Mouse (Mus musculus): ENCODE data around the gene Ano6. TPM values are rescaled to one million over a fixed set of nuclear protein-coding genes. Genes with fewer than 3 reads are reported as not detected.

Ano6 gene
- 17.7 and 27.8 TPM in 2 replicates for polyA plus RNA-seq (2014; fragmentation: Nextera tagmentation; extraction: Ambion mirVana)

GRCm38 (mm10) chr15:95790529-95791071 lies at the start of gene Ano6:
Ano6 (plus strand) TSS chr15:95790843.
- Histone ChIP-seq H3K4me3 (replicated peaks; ENCODE audit: low read depth, low read length) (peak within 1 kb of the TSS; percentile 86), H3K9me3 (ENCODE audit: control insufficient read depth, low read length) (no peaks in the 10 kb centered on the region), H3K9ac (replicated peaks; ENCODE audit: low read length) (peak within 1 kb of the TSS; percentile 84), H3K4me1 (ENCODE audit: control insufficient read depth, insufficient read depth, low read length) (peaks cover 7% of the 10 kb centered on the region; the same call in 1 of the 2 replicates), H3K36me3 (ENCODE audit: control insufficient read depth, insufficient read depth, low read length) (no peaks in the 10 kb centered on the region), H3K27me3 (ENCODE audit: control insufficient read depth, insufficient read depth, low read length) (peaks cover 4% of the 10 kb centered on the region; the same call in 1 of the 2 replicates), H3K27ac (replicated peaks; ENCODE audit: low read depth, low read length) (peak within 1 kb of the TSS; percentile 87), H3K4me2 (ENCODE audit: low read length) (peak within 1 kb of the TSS; percentile 81)
- peak; percentile 96 for ATAC-seq (ENCODE audit: low FRiP score, low TSS enrichment)
- DNase-seq, result peak; percentile 97
- under 1% methylated on average over 51 of the region's 51 CpGs for WGBS

- ATAC-seq (ENCODE audit: low FRiP score, low TSS enrichment) (no peak), DNase-seq (no peak)
- H3K4me3 ChIP-seq (replicated peaks; ENCODE audit: low read depth, low read length), result no peak overlapping the region
- no peaks in the 10 kb centered on the region for H3K27me3 ChIP-seq (ENCODE audit: control insufficient read depth, insufficient read depth, low read length)
- H3K36me3 ChIP-seq (ENCODE audit: control insufficient read depth, insufficient read depth, low read length), result no peaks in the 10 kb centered on the region
- no peak overlapping the region for H3K4me2 ChIP-seq (ENCODE audit: low read length)
- no peak overlapping the region for H3K27ac ChIP-seq (replicated peaks; ENCODE audit: low read depth, low read length)
- peaks cover 2% of the 10 kb centered on the region; the same call in 1 of the 2 replicates for H3K4me1 ChIP-seq (ENCODE audit: control insufficient read depth, insufficient read depth, low read length)
- no peak overlapping the region for H3K9ac ChIP-seq (replicated peaks; ENCODE audit: low read length)
- H3K9me3 ChIP-seq (ENCODE audit: control insufficient read depth, low read length), result no peaks in the 10 kb centered on the region
- WGBS, result 90% methylated on average over 6 of the region's 6 CpGs
Observed at GRCm38 (mm10) chr15:95742955-95743354, 47.7 kb upstream of the Ano6 start.

GRCm38 (mm10) chr15:95743856-95744255 lies 46.8 kb upstream of the Ano6 start:
- DNase-seq, result no peak
- ATAC-seq (ENCODE audit: low FRiP score, low TSS enrichment), result no peak
- WGBS, result 84% methylated on average over 2 of the region's 2 CpGs

GRCm38 (mm10) chr15:95745346-95746106 lies 45.1 kb upstream of the Ano6 start:
- ATAC-seq (ENCODE audit: low FRiP score, low TSS enrichment) (no peak), DNase-seq (no peak)
- WGBS, result 64% methylated on average over 11 of the region's 11 CpGs
- no peak overlapping the region for H3K4me2 ChIP-seq (ENCODE audit: low read length)
- H3K4me1 ChIP-seq (ENCODE audit: control insufficient read depth, insufficient read depth, low read length), result peaks cover 2% of the 10 kb centered on the region; the same call in 1 of the 2 replicates
- H3K27me3 ChIP-seq (ENCODE audit: control insufficient read depth, insufficient read depth, low read length), result no peaks in the 10 kb centered on the region
- no peak overlapping the region for H3K27ac ChIP-seq (replicated peaks; ENCODE audit: low read depth, low read length)
- no peak overlapping the region for H3K9ac ChIP-seq (replicated peaks; ENCODE audit: low read length)
- no peaks in the 10 kb centered on the region for H3K9me3 ChIP-seq (ENCODE audit: control insufficient read depth, low read length)
- H3K36me3 ChIP-seq (ENCODE audit: control insufficient read depth, insufficient read depth, low read length), result no peaks in the 10 kb centered on the region
- H3K4me3 ChIP-seq (replicated peaks; ENCODE audit: low read depth, low read length), result no peak overlapping the region

More at GRCm38 (mm10) chr15:95743856-95744255, 46.8 kb upstream of the Ano6 start:
- Histone ChIP-seq H3K4me2 (ENCODE audit: low read length) (no peak overlapping the region), H3K27ac (replicated peaks; ENCODE audit: low read depth, low read length) (no peak overlapping the region), H3K9ac (replicated peaks; ENCODE audit: low read length) (no peak overlapping the region), H3K36me3 (ENCODE audit: control insufficient read depth, insufficient read depth, low read length) (no peaks in the 10 kb centered on the region), H3K9me3 (ENCODE audit: control insufficient read depth, low read length) (no peaks in the 10 kb centered on the region), H3K4me1 (ENCODE audit: control insufficient read depth, insufficient read depth, low read length) (peaks cover 2% of the 10 kb centered on the region; the same call in 1 of the 2 replicates), H3K4me3 (replicated peaks; ENCODE audit: low read depth, low read length) (no peak overlapping the region), H3K27me3 (ENCODE audit: control insufficient read depth, insufficient read depth, low read length) (no peaks in the 10 kb centered on the region)

- ATAC-seq (ENCODE audit: low FRiP score, low TSS enrichment), result no peak
- Histone ChIP-seq H3K4me3 (replicated peaks; ENCODE audit: low read depth, low read length) (no peak overlapping the region), H3K36me3 (ENCODE audit: control insufficient read depth, insufficient read depth, low read length) (no peaks in the 10 kb centered on the region)
Observed at GRCm38 (mm10) chr15:95746513-95746912, 44.1 kb upstream of the Ano6 start.

GRCm38 (mm10) chr15:95746955-95747931 lies 43.4 kb upstream of the Ano6 start:
- Histone ChIP-seq H3K4me1 (ENCODE audit: control insufficient read depth, insufficient read depth, low read length) (peaks cover 2% of the 10 kb centered on the region; the same call in 1 of the 2 replicates), H3K9ac (replicated peaks; ENCODE audit: low read length) (no peak overlapping the region), H3K9me3 (ENCODE audit: control insufficient read depth, low read length) (no peaks in the 10 kb centered on the region), H3K36me3 (ENCODE audit: control insufficient read depth, insufficient read depth, low read length) (no peaks in the 10 kb centered on the region), H3K27me3 (ENCODE audit: control insufficient read depth, insufficient read depth, low read length) (no peaks in the 10 kb centered on the region), H3K4me3 (replicated peaks; ENCODE audit: low read depth, low read length) (no peak overlapping the region), H3K27ac (replicated peaks; ENCODE audit: low read depth, low read length) (no peak overlapping the region), H3K4me2 (ENCODE audit: low read length) (no peak overlapping the region)
- no peak for ATAC-seq (ENCODE audit: low FRiP score, low TSS enrichment)
- no peak for DNase-seq
- 81% methylated on average over 16 of the region's 16 CpGs for WGBS

More at GRCm38 (mm10) chr15:95746513-95746912, 44.1 kb upstream of the Ano6 start:
- H3K9ac ChIP-seq (replicated peaks; ENCODE audit: low read length), result no peak overlapping the region
- WGBS, result 83% methylated on average over 5 of the region's 5 CpGs
- peaks cover 2% of the 10 kb centered on the region; the same call in 1 of the 2 replicates for H3K4me1 ChIP-seq (ENCODE audit: control insufficient read depth, insufficient read depth, low read length)
- no peaks in the 10 kb centered on the region for H3K9me3 ChIP-seq (ENCODE audit: control insufficient read depth, low read length)
- H3K27me3 ChIP-seq (ENCODE audit: control insufficient read depth, insufficient read depth, low read length), result no peaks in the 10 kb centered on the region
- no peak overlapping the region for H3K4me2 ChIP-seq (ENCODE audit: low read length)
- DNase-seq, result no peak
- no peak overlapping the region for H3K27ac ChIP-seq (replicated peaks; ENCODE audit: low read depth, low read length)

- ATAC-seq (ENCODE audit: low FRiP score, low TSS enrichment), result no peak
- Histone ChIP-seq H3K27me3 (ENCODE audit: control insufficient read depth, insufficient read depth, low read length) (no peaks in the 10 kb centered on the region), H3K4me2 (ENCODE audit: low read length) (no peak overlapping the region), H3K4me1 (ENCODE audit: control insufficient read depth, insufficient read depth, low read length) (peaks cover 2% of the 10 kb centered on the region; the same call in 1 of the 2 replicates), H3K9me3 (ENCODE audit: control insufficient read depth, low read length) (no peaks in the 10 kb centered on the region), H3K36me3 (ENCODE audit: control insufficient read depth, insufficient read depth, low read length) (no peaks in the 10 kb centered on the region), H3K27ac (replicated peaks; ENCODE audit: low read depth, low read length) (no peak overlapping the region), H3K9ac (replicated peaks; ENCODE audit: low read length) (no peak overlapping the region), H3K4me3 (replicated peaks; ENCODE audit: low read depth, low read length) (no peak overlapping the region)
- 91% methylated on average over 5 of the region's 5 CpGs for WGBS
- DNase-seq, result no peak
Observed at GRCm38 (mm10) chr15:95749216-95749615, 41.4 kb upstream of the Ano6 start.

- Histone ChIP-seq H3K27me3 (ENCODE audit: control insufficient read depth, insufficient read depth, low read length) (no peaks in the 10 kb centered on the region), H3K27ac (replicated peaks; ENCODE audit: low read depth, low read length) (no peak overlapping the region), H3K9ac (replicated peaks; ENCODE audit: low read length) (no peak overlapping the region), H3K4me1 (ENCODE audit: control insufficient read depth, insufficient read depth, low read length) (peaks cover 2% of the 10 kb centered on the region; the same call in 1 of the 2 replicates), H3K4me3 (replicated peaks; ENCODE audit: low read depth, low read length) (no peak overlapping the region), H3K4me2 (ENCODE audit: low read length) (no peak overlapping the region), H3K9me3 (ENCODE audit: control insufficient read depth, low read length) (no peaks in the 10 kb centered on the region), H3K36me3 (ENCODE audit: control insufficient read depth, insufficient read depth, low read length) (no peaks in the 10 kb centered on the region)
- ATAC-seq (ENCODE audit: low FRiP score, low TSS enrichment) (no peak), DNase-seq (no peak)
- WGBS, result 93% methylated on average over 21 of the region's 21 CpGs
Observed at GRCm38 (mm10) chr15:95750038-95750437, 40.6 kb upstream of the Ano6 start.
